In the genomic region with DNA sequence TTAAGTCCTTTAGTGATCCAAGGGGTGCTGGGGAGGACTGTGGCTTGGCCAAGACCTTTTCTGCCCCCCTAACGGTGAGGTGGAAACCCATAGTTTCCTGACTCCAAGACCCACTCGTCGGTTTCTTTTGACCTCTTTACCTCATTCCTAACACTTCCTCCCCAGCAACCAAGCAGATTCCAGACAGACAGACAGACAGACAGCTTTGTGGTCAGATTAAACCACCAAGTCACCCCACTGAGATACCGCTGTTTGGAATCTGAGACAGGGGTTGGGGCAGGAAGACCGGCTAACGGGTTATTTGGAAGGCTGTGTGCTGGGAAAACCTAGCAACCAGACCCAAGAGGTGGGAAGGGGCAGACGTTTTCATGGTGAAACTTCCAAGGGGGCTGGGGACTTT, we compare ENCODE assay signal across 19 mouse cellular contexts. TPM values are rescaled to one million over a fixed set of nuclear protein-coding genes. Genes with fewer than 3 reads are reported as not detected.
A peak's percentile ranks its signal among the peaks of the same experiment; 100 is the strongest.
DNase-seq lines count a peak whose midpoint lies in the region; ATAC-seq and TF ChIP-seq lines count a peak whose summit lies in the region.
"Had no signal": no experiment of that assay in that cellular context is flagged by ENCODE, and none has a peak within 500 bp of the region (broad histone marks: within the 10 kb centered on the region; RNA-seq: fewer than 3 reads in every experiment).

No protein-coding gene starts in this region.

- H3K9ac ChIP-seq in liver, embryonic 12.5 days, result peak overlapping the region; percentile 78
- H3K9ac ChIP-seq: lung, embryonic 15.5 days had no signal

- TF ChIP-seq CTCF in testis, adult 2 months (IDR thresholded peaks at IDR 0.05; ENCODE audit: control insufficient read depth, insufficient read depth, insufficient replicate concordance, low read depth, low read length), result no peak

- H3K4me1 ChIP-seq in erythroblast, embryonic 14.5 days (ENCODE audit: control insufficient read depth), result peaks cover 74% of the 10 kb centered on the region
- H3K4me1 ChIP-seq in testis, adult 2 months (ENCODE audit: control insufficient read depth, insufficient read depth, low read length), result peaks cover 41% of the 10 kb centered on the region
- peaks cover 74% of the 10 kb centered on the region for H3K4me1 ChIP-seq in liver, embryonic 12.5 days

- peaks cover 38% of the 10 kb centered on the region for H3K36me3 ChIP-seq in erythroblast, embryonic 14.5 days (ENCODE audit: control insufficient read depth)
- no peaks in the 10 kb centered on the region for H3K36me3 ChIP-seq in testis, adult 2 months (ENCODE audit: control insufficient read depth, insufficient read depth, low read length)
- H3K36me3 ChIP-seq in liver, embryonic 12.5 days, result peaks cover 22% of the 10 kb centered on the region
- H3K36me3 ChIP-seq: lung, embryonic 15.5 days had no signal

- no peak; the same call in 1 of the 2 replicates for ATAC-seq in erythroblast, adult 5-6 weeks (replicated peaks; ENCODE audit: low FRiP score, poor library complexity, severe bottlenecking)
- no peak for ATAC-seq in liver, embryonic 12.5 days

- H3K4me3 ChIP-seq in erythroblast, embryonic 14.5 days (replicated peaks), result peak overlapping the region; percentile 91
- H3K4me3 ChIP-seq in testis, adult 2 months (ENCODE audit: control insufficient read depth, low read depth, low read length), result peak overlapping the region; percentile 39
- H3K4me3 ChIP-seq in liver, embryonic 12.5 days, result peak overlapping the region; percentile 68
- H3K4me3 ChIP-seq: left cerebral cortex, adult 2 months; lung, embryonic 15.5 days had no signal

- H3K27ac ChIP-seq in testis, adult 2 months (ENCODE audit: control insufficient read depth, insufficient read depth, low read depth, low read length), result no peak overlapping the region
- peak overlapping the region; percentile 94 for H3K27ac ChIP-seq in liver, embryonic 12.5 days
- H3K27ac ChIP-seq: left cerebral cortex, adult 2 months; lung, embryonic 15.5 days had no signal

- no peaks in the 10 kb centered on the region; the same call in 1 of the 2 replicates for H3K27me3 ChIP-seq in erythroblast, embryonic 14.5 days (ENCODE audit: control insufficient read depth)
- no peaks in the 10 kb centered on the region for H3K27me3 ChIP-seq in testis, adult 2 months (ENCODE audit: control insufficient read depth, insufficient read depth, low read length)
- peaks cover 28% of the 10 kb centered on the region; the same call in 1 of the 2 replicates for H3K27me3 ChIP-seq in liver, embryonic 12.5 days (replicated peaks)

- DNase-seq in testis, postnatal 10 days (ENCODE audit: low spot score), result no peak
- peak; percentile 25 for DNase-seq in naive thymus-derived CD4-positive, alpha-beta T cell, adult 2 months (ENCODE audit: low read depth)
- DNase-seq in left cerebral cortex, postnatal 36 days (ENCODE audit: low spot score in 2 of 2), result no peak
- no peak for DNase-seq in spleen, postnatal 36 days (ENCODE audit: low spot score in 2 of 2)
- DNase-seq: cerebellum, adult 11 months had no signal

- intact Hi-C loops in left cerebral cortex, postnatal 36 days (cut with DNase I), result no loop called here

- no peaks in the 10 kb centered on the region; the same call in 1 of the 2 replicates for H3K9me3 ChIP-seq in erythroblast, embryonic 14.5 days (ENCODE audit: control insufficient read depth, low read length)
- no peaks in the 10 kb centered on the region; the same call in 1 of the 2 replicates for H3K9me3 ChIP-seq in liver, embryonic 12.5 days (replicated peaks)
- H3K9me3 ChIP-seq: lung, embryonic 15.5 days had no signal

- H3K4me2 ChIP-seq in liver, embryonic 12.5 days, result peak overlapping the region; percentile 92
- H3K4me2 ChIP-seq: midbrain, embryonic 11.5 days had no signal

- TF ChIP-seq POLR2A in testis, adult 2 months (IDR thresholded peaks at IDR 0.05; ENCODE audit: control insufficient read depth, low read depth, low read length), result no peak

- WGBS in liver, embryonic 12.5 days (ENCODE audit: insufficient replicate concordance), result 12% methylated on average over 7 of the region's 7 CpGs

RNA-seq across cellular contexts. Expression of a gene that starts 0.5 kb away (rescaled TPM):
- polyA plus RNA-seq in erythroblast, embryonic 14.5 days (2012), result 9.2 and 10.1 TPM in 2 replicates
- total RNA-seq in erythroblast, adult 5-6 weeks (2015; ENCODE audit: low replicate concordance), result 11.9 and 16.5 TPM in 2 replicates
- total RNA-seq in erythroblast, adult 5-6 weeks (2017; ENCODE audit: low replicate concordance), result 11.8 and 13.7 TPM in 2 replicates
- 4.5 and 5.2 TPM in 2 replicates for polyA plus RNA-seq in testis, adult 2 months (2012; rRNA removed)
- polyA plus RNA-seq in liver, embryonic 12.5 days (2016; fragmentation: Nextera tagmentation; extraction: Ambion mirVana), result 51.0 and 53.9 TPM in 2 replicates
- 10 to 100 TPM; 10.4 to 10.9 TPM for total RNA-seq in left cerebral cortex, postnatal 36 days (2021)

RNA-seq across cellular contexts. Expression of a gene that starts 16.9 kb away (rescaled TPM):
- polyA plus RNA-seq in erythroblast, embryonic 14.5 days (2012), result not detected in 2 replicates
- total RNA-seq in erythroblast, adult 5-6 weeks (2015; ENCODE audit: low replicate concordance), result not detected in 2 replicates
- not detected in 2 replicates for total RNA-seq in erythroblast, adult 5-6 weeks (2017; ENCODE audit: low replicate concordance)
- polyA plus RNA-seq in testis, adult 2 months (2012; rRNA removed), result 0.25 TPM in 2 replicates
- not detected in 2 replicates for polyA plus RNA-seq in liver, embryonic 12.5 days (2016; fragmentation: Nextera tagmentation; extraction: Ambion mirVana)
- 100 to 1,000 TPM; 109 to 115 TPM for total RNA-seq in left cerebral cortex, postnatal 36 days (2021)
- total RNA-seq: ES-E14; heart, postnatal 4 days had no signal
- polyA plus RNA-seq: kidney, embryonic 14.5 days had no signal

RNA-seq across cellular contexts. Expression of a gene that starts 30.7 kb away (rescaled TPM):
- 105 and 109 TPM in 2 replicates for polyA plus RNA-seq in erythroblast, embryonic 14.5 days (2012)
- total RNA-seq in erythroblast, adult 5-6 weeks (2015; ENCODE audit: low replicate concordance), result 18.6 and 37.2 TPM in 2 replicates
- total RNA-seq in erythroblast, adult 5-6 weeks (2017; ENCODE audit: low replicate concordance), result 0.43 TPM in 1 of 2 replicates, not detected in the other
- polyA plus RNA-seq in testis, adult 2 months (2012; rRNA removed), result 43.0 and 45.2 TPM in 2 replicates
- 45.5 and 48.4 TPM in 2 replicates for polyA plus RNA-seq in liver, embryonic 12.5 days (2016; fragmentation: Nextera tagmentation; extraction: Ambion mirVana)
- 10 to 100 TPM; 19.4 to 26.4 TPM for total RNA-seq in left cerebral cortex, postnatal 36 days (2021)

RNA-seq across cellular contexts. Expression of a gene that starts 36.9 kb away (rescaled TPM):
- 59.2 and 65.3 TPM in 2 replicates for polyA plus RNA-seq in erythroblast, embryonic 14.5 days (2012)
- total RNA-seq in erythroblast, adult 5-6 weeks (2015; ENCODE audit: low replicate concordance), result 77.0 and 113 TPM in 2 replicates
- 94.2 and 96.3 TPM in 2 replicates for total RNA-seq in erythroblast, adult 5-6 weeks (2017; ENCODE audit: low replicate concordance)
- polyA plus RNA-seq in testis, adult 2 months (2012; rRNA removed), result 369 and 402 TPM in 2 replicates
- polyA plus RNA-seq in liver, embryonic 12.5 days (2016; fragmentation: Nextera tagmentation; extraction: Ambion mirVana), result 215 and 221 TPM in 2 replicates
- 100 to 1,000 TPM; 582 to 667 TPM for total RNA-seq in left cerebral cortex, postnatal 36 days (2021)

RNA-seq across cellular contexts. Expression of a gene that starts 37.1 kb away (rescaled TPM):
- polyA plus RNA-seq in erythroblast, embryonic 14.5 days (2012), result not detected in 2 replicates
- total RNA-seq in erythroblast, adult 5-6 weeks (2015; ENCODE audit: low replicate concordance), result not detected in 2 replicates
- total RNA-seq in erythroblast, adult 5-6 weeks (2017; ENCODE audit: low replicate concordance), result not detected in 2 replicates
- not detected in 2 replicates for polyA plus RNA-seq in testis, adult 2 months (2012; rRNA removed)
- 1.7 and 2.3 TPM in 2 replicates for polyA plus RNA-seq in liver, embryonic 12.5 days (2016; fragmentation: Nextera tagmentation; extraction: Ambion mirVana)
- not detected for total RNA-seq in left cerebral cortex, postnatal 36 days (2021)
- total RNA-seq: adrenal gland, postnatal 36 days; heart, postnatal 4 days; layer of hippocampus, adult 18-20 months; left cerebral cortex, adult 2 months had no signal
- polyA plus RNA-seq: gonadal fat pad, adult 2 months; kidney, embryonic 14.5 days; urinary bladder, adult 2 months had no signal

Comparison
In these comparisons a context has a peak if more than half of its experiments do, and no peak if none do; other contexts are left out.
1. H3K4me3 ChIP-seq: peak in every context shown above with its lines; median percentile 91 in erythroblast, embryonic 14.5 days; 68 in liver, embryonic 12.5 days; 39 in testis, adult 2 months.